8 mouse cellular contexts compared by ENCODE assay signal in genomic region chr11:107014597-107015309, GRCm38 (mm10). TPM values are rescaled to one million over a fixed set of nuclear protein-coding genes. Genes with fewer than 3 reads are reported as not detected.
DNase-seq lines count a peak whose midpoint lies in the region; ATAC-seq lines count a peak whose summit lies in the region.

No protein-coding gene starts in this region.

- no peak overlapping the region for H3K4me3 ChIP-seq in embryonic facial prominence, embryonic 10.5 days
- H3K4me3 ChIP-seq in lung, embryonic 16.5 days (ENCODE audit: low read length): no peak overlapping the region
- no peak overlapping the region for H3K4me3 ChIP-seq in hindbrain, embryonic 12.5 days
- H3K4me3 ChIP-seq in forebrain, embryonic 14.5 days (ENCODE audit: low read depth, low read length): no peak overlapping the region

- peak overlapping the region; percentile 31; the same call in 1 of the 2 replicates for H3K9ac ChIP-seq in lung, embryonic 16.5 days (ENCODE audit: low read length)
- H3K9ac ChIP-seq in hindbrain, embryonic 12.5 days: no peak overlapping the region
- no peak overlapping the region for H3K9ac ChIP-seq in forebrain, embryonic 14.5 days (ENCODE audit: low read length)

- H3K4me1 ChIP-seq in embryonic facial prominence, embryonic 10.5 days: peaks cover 18% of the 10 kb centered on the region
- H3K4me1 ChIP-seq in lung, embryonic 16.5 days (replicated peaks; ENCODE audit: control insufficient read depth, insufficient read depth, low read length): peaks cover 10% of the 10 kb centered on the region
- peaks cover 3% of the 10 kb centered on the region for H3K4me1 ChIP-seq in hindbrain, embryonic 12.5 days
- 0 out of 2 replicates have a peak, but pooled peaks cover 2% of the 10 kb centered on the region for H3K4me1 ChIP-seq in forebrain, embryonic 14.5 days (ENCODE audit: control insufficient read depth, insufficient read depth, low read length)

- H3K27ac ChIP-seq in embryonic facial prominence, embryonic 10.5 days (replicated peaks): peak overlapping the region; percentile 2; the same call in 1 of the 2 replicates
- H3K27ac ChIP-seq in lung, embryonic 16.5 days (ENCODE audit: low read length): peak overlapping the region; percentile 65
- no peak overlapping the region for H3K27ac ChIP-seq in hindbrain, embryonic 12.5 days
- H3K27ac ChIP-seq in forebrain, embryonic 14.5 days (ENCODE audit: low read depth, low read length): no peak overlapping the region

- no peaks in the 10 kb centered on the region for H3K36me3 ChIP-seq in embryonic facial prominence, embryonic 10.5 days (replicated peaks)
- no peaks in the 10 kb centered on the region for H3K36me3 ChIP-seq in lung, embryonic 16.5 days (ENCODE audit: control insufficient read depth, insufficient read depth, low read length)
- H3K36me3 ChIP-seq in hindbrain, embryonic 12.5 days: no peaks in the 10 kb centered on the region
- H3K36me3 ChIP-seq in forebrain, embryonic 14.5 days (ENCODE audit: control insufficient read depth, insufficient read depth, low read length): no peaks in the 10 kb centered on the region

- peak overlapping the region; percentile 7 for H3K4me2 ChIP-seq in lung, embryonic 16.5 days (ENCODE audit: low read depth, low read length)
- H3K4me2 ChIP-seq in hindbrain, embryonic 12.5 days (replicated peaks): no peak overlapping the region
- no peak overlapping the region for H3K4me2 ChIP-seq in forebrain, embryonic 14.5 days (ENCODE audit: low read length)

- H3K9me3 ChIP-seq in embryonic facial prominence, embryonic 10.5 days: no peaks in the 10 kb centered on the region
- peaks cover 2% of the 10 kb centered on the region; the same call in 1 of the 2 replicates for H3K9me3 ChIP-seq in lung, embryonic 16.5 days (ENCODE audit: control insufficient read depth, low read length)
- H3K9me3 ChIP-seq in hindbrain, embryonic 12.5 days (replicated peaks): 0 out of 2 replicates have a peak, but pooled peaks cover 3% of the 10 kb centered on the region
- no peaks in the 10 kb centered on the region for H3K9me3 ChIP-seq in forebrain, embryonic 14.5 days (replicated peaks; ENCODE audit: control insufficient read depth, low read length)

- DNase-seq in embryo, embryonic 10 days (ENCODE audit: low spot score): peak; percentile 30
- DNase-seq in embryo, embryonic 9.5 days (ENCODE audit: extremely low spot score): no peak
- DNase-seq in B cell, adult 2 months: peak; percentile 70 to 72
- no peak for DNase-seq in embryonic facial prominence, embryonic 10.5 days (ENCODE audit: low spot score)
- no peak for DNase-seq in right cerebral cortex, postnatal 36 days (ENCODE audit: low spot score in 2 of 2)
- no peak for DNase-seq in forebrain, embryonic 14.5 days (ENCODE audit: low spot score)

- H3K27me3 ChIP-seq in embryonic facial prominence, embryonic 10.5 days (replicated peaks; ENCODE audit: low read depth, poor library complexity, severe bottlenecking): no peaks in the 10 kb centered on the region
- no peaks in the 10 kb centered on the region for H3K27me3 ChIP-seq in lung, embryonic 16.5 days (ENCODE audit: control insufficient read depth, insufficient read depth, low read depth, low read length)
- H3K27me3 ChIP-seq in hindbrain, embryonic 12.5 days: no peaks in the 10 kb centered on the region
- no peaks in the 10 kb centered on the region for H3K27me3 ChIP-seq in forebrain, embryonic 14.5 days (replicated peaks; ENCODE audit: control insufficient read depth, insufficient read depth, low read length)

- 49% methylated on average over 14 of the region's 14 CpGs for WGBS in embryonic facial prominence, embryonic 10.5 days
- WGBS in lung, embryonic 16.5 days: 26% methylated on average over 14 of the region's 14 CpGs
- whole genome bisulfite sequencing in hindbrain, embryonic 12.5 days: 47% methylated on average over 14 of the region's 14 CpGs
- 54% methylated on average over 14 of the region's 14 CpGs for WGBS in forebrain, embryonic 14.5 days

- peak; percentile 46 for ATAC-seq in lung, embryonic 16.5 days (ENCODE audit: low read depth)
- ATAC-seq in hindbrain, embryonic 12.5 days (ENCODE audit: low FRiP score): no peak
- ATAC-seq in forebrain, embryonic 14.5 days: no peak

RNA-seq across cellular contexts. Expression of gene 1810010H24Rik, which starts 10.7 kb away (rescaled TPM):
- polyA plus RNA-seq in embryonic facial prominence, embryonic 10.5 days (2016; fragmentation: Nextera tagmentation; extraction: Ambion mirVana): 0.98 and 2.1 TPM in 2 replicates
- 4.4 and 5.1 TPM in 2 replicates for polyA plus RNA-seq in lung, embryonic 16.5 days (2015; fragmentation: Nextera tagmentation; extraction: Ambion mirVana)
- polyA plus RNA-seq in hindbrain, embryonic 12.5 days (2016; fragmentation: Nextera tagmentation; extraction: Ambion mirVana): 4.3 and 4.5 TPM in 2 replicates
- 4.1 and 4.6 TPM in 2 replicates for polyA plus RNA-seq in forebrain, embryonic 14.5 days (2014; fragmentation: Nextera tagmentation; extraction: Ambion mirVana)

RNA-seq across cellular contexts. Expression of gene Kpna2, which starts 15.4 kb away (rescaled TPM):
- polyA plus RNA-seq in embryonic facial prominence, embryonic 10.5 days (2016; fragmentation: Nextera tagmentation; extraction: Ambion mirVana): 631 and 685 TPM in 2 replicates
- 437 and 492 TPM in 2 replicates for polyA plus RNA-seq in lung, embryonic 16.5 days (2015; fragmentation: Nextera tagmentation; extraction: Ambion mirVana)
- polyA plus RNA-seq in hindbrain, embryonic 12.5 days (2016; fragmentation: Nextera tagmentation; extraction: Ambion mirVana): 340 and 349 TPM in 2 replicates
- polyA plus RNA-seq in forebrain, embryonic 14.5 days (2014; fragmentation: Nextera tagmentation; extraction: Ambion mirVana): 335 and 390 TPM in 2 replicates

Comparison
In these comparisons a context has a peak if more than half of its experiments do, and no peak if none do; other contexts are left out.
1. DNase-seq: peak in embryo, embryonic 10 days (single experiment) and B cell, adult 2 months (2 of 2); none in embryo, embryonic 9.5 days (single experiment), embryonic facial prominence, embryonic 10.5 days (single experiment), right cerebral cortex, postnatal 36 days (0 of 2) and forebrain, embryonic 14.5 days (single experiment).
2. H3K27ac ChIP-seq: peak in embryonic facial prominence, embryonic 10.5 days (single experiment) and lung, embryonic 16.5 days (single experiment); none in hindbrain, embryonic 12.5 days (single experiment) and forebrain, embryonic 14.5 days (single experiment).